Mouse (Mus musculus) E14TG2a.4 (cell line): ENCODE results near the gene Sncg.

Experiments
- H3K27me3 ChIP-seq: 2 replicates; pipeline ENCODE4 v1.6.1; 2014; ENCODE audit warnings: low read length, control low read depth; ENCODE audit not compliant: insufficient read depth
- H3K36me3 ChIP-seq: 2 replicates; pipeline ENCODE4 v1.6.1; 2014; ENCODE audit warnings: low read length, control low read depth; ENCODE audit not compliant: insufficient read depth
- H3K4me1 ChIP-seq: replicated peaks from 2 replicates; pipeline ENCODE4 v1.6.1; 2014; ENCODE audit warnings: low read depth, low read length, control low read depth
- H3K4me3 ChIP-seq: replicated peaks from 2 replicates; pipeline ENCODE4 v1.5.1; 2014; ENCODE audit warnings: mild to moderate bottlenecking, low read length
- H3K9me3 ChIP-seq: 2 replicates; pipeline ENCODE4 v1.6.1; 2014; ENCODE audit warnings: low read length, control low read depth
- CTCF ChIP-seq: conservative IDR thresholded peaks from 2 replicates; pipeline ENCODE4 v1.5.1; 2014; ENCODE audit warnings: low read length
- NANOG ChIP-seq: IDR thresholded peaks from 2 replicates; pipeline ENCODE4 v1.6.1; 2014; ENCODE audit warnings: borderline replicate concordance, low read length, mixed read lengths
- POU5F1 ChIP-seq: IDR thresholded peaks from 2 replicates; pipeline ENCODE4 v1.6.1; 2014; ENCODE audit warnings: low read length, borderline replicate concordance

Sncg gene

GRCm38 (mm10) chr14:34363490-34364253 is 10.9 kb downstream of the Sncg start:
- no peaks in the 10 kb centered on the region for H3K27me3 ChIP-seq
- peak overlapping the region; percentile 74 for H3K4me3 ChIP-seq
- H3K9me3 ChIP-seq = peaks cover 20% of the 10 kb centered on the region

GRCm38 (mm10) chr14:34362726-34363445 is 11.7 kb downstream of the Sncg start:
- H3K4me3 ChIP-seq = peak overlapping the region; percentile 74
- TF ChIP-seq CTCF = peak; percentile 38
- TF ChIP-seq NANOG = no peak
- peaks cover 20% of the 10 kb centered on the region for H3K9me3 ChIP-seq
- H3K4me1 ChIP-seq = peaks cover 47% of the 10 kb centered on the region
- H3K36me3 ChIP-seq = peaks cover 7% of the 10 kb centered on the region; the same call in 1 of the 2 replicates
- no peaks in the 10 kb centered on the region for H3K27me3 ChIP-seq

More at GRCm38 (mm10) chr14:34363490-34364253, 10.9 kb downstream of the Sncg start:
- TF ChIP-seq NANOG = no peak
- TF ChIP-seq CTCF = no peak
- no peak for TF ChIP-seq POU5F1
- peaks cover 7% of the 10 kb centered on the region; the same call in 1 of the 2 replicates for H3K36me3 ChIP-seq
- peaks cover 47% of the 10 kb centered on the region for H3K4me1 ChIP-seq

DNA sequence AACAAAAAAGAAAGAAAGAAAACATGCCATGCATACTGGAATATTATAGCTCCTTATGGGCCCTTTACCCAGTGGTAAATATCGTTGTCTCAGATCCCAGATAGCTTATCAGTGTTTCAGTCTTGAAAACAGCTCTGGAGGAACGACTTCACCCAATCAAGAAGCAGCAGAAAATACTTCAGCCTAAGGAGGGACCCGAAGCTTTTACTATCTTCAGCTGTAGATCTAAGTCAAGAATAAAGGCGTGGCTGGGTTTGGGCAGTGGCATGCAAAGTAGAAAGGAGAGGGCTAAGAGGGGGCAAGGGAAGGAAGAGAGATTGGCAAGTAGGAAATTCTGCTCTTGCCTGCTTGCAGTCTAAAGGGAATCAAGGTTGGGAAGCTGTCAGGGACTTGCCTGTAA is 12.5 kb downstream of the Sncg start:
- H3K27me3 ChIP-seq = no peaks in the 10 kb centered on the region
- no peak for TF ChIP-seq POU5F1
- no peak for TF ChIP-seq CTCF
- no peak for TF ChIP-seq NANOG

GRCm38 (mm10) chr14:34360251-34360650 is 14.3 kb downstream of the Sncg start:
- Histone ChIP-seq H3K9me3 (peaks cover 13% of the 10 kb centered on the region), H3K4me1 (peaks cover 72% of the 10 kb centered on the region), H3K27me3 (no peaks in the 10 kb centered on the region), H3K36me3 (peaks cover 1% of the 10 kb centered on the region; the same call in 1 of the 2 replicates), H3K4me3 (peak overlapping the region; percentile 74)
- no peak for TF ChIP-seq NANOG
- no peak for TF ChIP-seq POU5F1
- TF ChIP-seq CTCF = no peak

More for the DNA sequence above, 12.5 kb downstream of the Sncg start:
- Histone ChIP-seq H3K4me3 (peak overlapping the region; percentile 74), H3K36me3 (peaks cover 7% of the 10 kb centered on the region; the same call in 1 of the 2 replicates), H3K4me1 (peaks cover 54% of the 10 kb centered on the region), H3K9me3 (peaks cover 20% of the 10 kb centered on the region)

- peaks cover 77% of the 10 kb centered on the region for H3K4me1 ChIP-seq
- H3K4me3 ChIP-seq = peak overlapping the region; percentile 58; the same call in 1 of the 2 replicates
- peaks cover 9% of the 10 kb centered on the region for H3K9me3 ChIP-seq
- H3K27me3 ChIP-seq = no peaks in the 10 kb centered on the region
- H3K36me3 ChIP-seq = no peaks in the 10 kb centered on the region; the same call in 1 of the 2 replicates
- TF ChIP-seq NANOG (peak; percentile 84), POU5F1 (peak; percentile 61; the same call in 1 of the 2 replicates), CTCF (no peak)
Observed at GRCm38 (mm10) chr14:34359676-34360244, 14.8 kb downstream of the Sncg start.

- no peaks in the 10 kb centered on the region for H3K9me3 ChIP-seq
- TF ChIP-seq NANOG (no peak), CTCF (no peak), POU5F1 (no peak)
- H3K27me3 ChIP-seq = no peaks in the 10 kb centered on the region
- H3K4me1 ChIP-seq = peaks cover 94% of the 10 kb centered on the region
- H3K36me3 ChIP-seq = no peaks in the 10 kb centered on the region; the same call in 1 of the 2 replicates
- peak overlapping the region; percentile 58 for H3K4me3 ChIP-seq
Observed at GRCm38 (mm10) chr14:34357671-34358455, 16.7 kb downstream of the Sncg start.

DNA sequence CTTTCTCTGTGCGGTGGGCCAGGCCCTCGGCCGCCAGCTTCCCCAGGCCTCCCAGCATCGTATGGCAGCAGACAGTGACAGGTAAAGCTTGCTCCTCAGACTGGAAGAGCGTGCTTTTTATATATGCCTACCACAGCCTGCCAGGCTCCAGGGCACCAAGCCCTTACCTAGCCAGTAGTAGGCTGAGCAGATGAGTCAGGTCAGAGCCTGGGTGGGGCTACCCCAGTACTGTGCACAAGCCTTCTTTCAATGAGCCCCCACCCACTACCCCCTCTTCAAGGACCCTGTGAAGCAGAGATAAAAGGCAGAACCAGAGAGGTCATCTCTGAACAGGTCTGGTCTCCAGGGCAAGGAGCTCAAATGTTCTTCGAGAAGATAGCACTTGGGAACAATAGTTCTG is 19.3 kb downstream of the Sncg start, which contains the start of gene Fam25c:
Gene Fam25c, minus strand, starts transcription at position 133 of the 400 bp plus-strand sequence.
- TF ChIP-seq NANOG (no peak), CTCF (no peak), POU5F1 (no peak)
- no peaks in the 10 kb centered on the region for H3K27me3 ChIP-seq

GRCm38 (mm10) chr14:34354456-34354855 is 20.1 kb downstream of the Sncg start:
- H3K27me3 ChIP-seq = no peaks in the 10 kb centered on the region
- H3K36me3 ChIP-seq = peaks cover 4% of the 10 kb centered on the region; the same call in 1 of the 2 replicates
- H3K9me3 ChIP-seq = no peaks in the 10 kb centered on the region
- TF ChIP-seq POU5F1 (no peak), NANOG (no peak), CTCF (no peak)
- peak overlapping the region; percentile 63; the same call in 1 of the 2 replicates for H3K4me3 ChIP-seq
- peaks cover 95% of the 10 kb centered on the region for H3K4me1 ChIP-seq

More for the DNA sequence above, 19.3 kb downstream of the Sncg start, which contains the start of gene Fam25c:
- no peaks in the 10 kb centered on the region for H3K9me3 ChIP-seq
- H3K36me3 ChIP-seq = peaks cover 4% of the 10 kb centered on the region; the same call in 1 of the 2 replicates
- peaks cover 94% of the 10 kb centered on the region for H3K4me1 ChIP-seq
- H3K4me3 ChIP-seq = peak within 1 kb of the TSS; percentile 63
